Mouse (Mus musculus) cerebellum, adult 2 months (tissue): ENCODE results near the gene Cmss1. TPM values are rescaled to one million over a fixed set of nuclear protein-coding genes. Genes with fewer than 3 reads are reported as not detected.
A peak's percentile ranks its signal among the peaks of the same experiment; 100 is the strongest.

Source experiments
- DNase-seq, 2 experiments: peaks; one replicate each; pipeline ENCODE4 v3.0.0; 2021
- H3K27ac ChIP-seq: fragments of 200-500 bp; 2 replicates; pipeline ENCODE4 v1.5.1; 2012; ENCODE audit warnings: low read length, control low read depth, inconsistent platforms; ENCODE audit not compliant: insufficient read depth
- H3K27me3 ChIP-seq: fragments of 200-500 bp; 2 replicates; pipeline ENCODE4 v1.6.1; 2012; ENCODE audit warnings: inconsistent platforms, mild to moderate bottlenecking, low read length, moderate library complexity; ENCODE audit not compliant: control insufficient read depth, insufficient read depth
- H3K4me1 ChIP-seq: fragments of 200-500 bp; 2 replicates; pipeline ENCODE4 v1.6.1; 2011; ENCODE audit warnings: low read length; ENCODE audit not compliant: control insufficient read depth, insufficient read depth
- H3K4me3 ChIP-seq: fragments of 200-500 bp; replicated peaks from 2 replicates; pipeline ENCODE3; 2011; ENCODE audit warnings: mild to moderate bottlenecking, low read depth, low read length, control low read depth; ENCODE audit not compliant: insufficient read depth
- CTCF ChIP-seq: fragments of 200-500 bp; IDR thresholded peaks from 2 replicates; pipeline ENCODE4 v1.5.1; 2011; ENCODE audit warnings: low read depth, mild to moderate bottlenecking, control low read depth, low read length, moderate library complexity, borderline replicate concordance; ENCODE audit not compliant: insufficient read depth
- POLR2A ChIP-seq: fragments of 200-500 bp; IDR thresholded peaks from 2 replicates; pipeline ENCODE4 v1.6.1; 2011; ENCODE audit warnings: low read length, control low read depth, borderline replicate concordance; ENCODE audit not compliant: insufficient read depth
- WGBS: fragments of 180-500 bp; shearing (Covaris S2); methylation state at CpG from one replicate; pipeline ENCODE4 v1.1.7; 2018; 5-methylcytosine and 5-hydroxymethylcytosine counted together
- polyA plus RNA-seq: library from polyadenylated mRNA; depleted of rRNA; stranded (reverse); fragments of >200 nt; gene quantifications from 2 replicates; pipeline ENCODE4 v1.2.3, GENCODE M21; 2012

The Cmss1 gene
- polyA plus RNA-seq, 1 experiment: 9.3 TPM

GRCm38 (mm10) chr16:57554886-57555400 is 51.7 kb downstream of the Cmss1 start:
- no peak for DNase-seq
- Histone ChIP-seq H3K27ac (no peak overlapping the region), H3K4me3 (no peak overlapping the region), H3K4me1 (no peaks in the 10 kb centered on the region), H3K27me3 (no peaks in the 10 kb centered on the region)
- TF ChIP-seq POLR2A: no peak
- no peak for TF ChIP-seq CTCF
- 87% methylated on average over 6 of the region's 6 CpGs for WGBS

- Histone ChIP-seq H3K27ac (no peak overlapping the region), H3K4me3 (no peak overlapping the region), H3K4me1 (no peaks in the 10 kb centered on the region), H3K27me3 (peaks cover 1% of the 10 kb centered on the region; the same call in 1 of the 2 replicates)
- no peak for DNase-seq
- no peak for TF ChIP-seq POLR2A
- TF ChIP-seq CTCF: no peak
Observed at GRCm38 (mm10) chr16:57553235-57553634, 53.4 kb downstream of the Cmss1 start.

- H3K4me1 ChIP-seq: no peaks in the 10 kb centered on the region
- no peak for DNase-seq
- no peak overlapping the region for H3K4me3 ChIP-seq
- 36% methylated on average over 5 of the region's 5 CpGs for WGBS
- peaks cover 1% of the 10 kb centered on the region; the same call in 1 of the 2 replicates for H3K27me3 ChIP-seq
- H3K27ac ChIP-seq: no peak overlapping the region
- TF ChIP-seq POLR2A (no peak), CTCF (no peak)
Observed at GRCm38 (mm10) chr16:57552709-57553108, 54.0 kb downstream of the Cmss1 start.

GRCm38 (mm10) chr16:57551617-57552016 is 55.0 kb downstream of the Cmss1 start:
- no peak for TF ChIP-seq POLR2A
- TF ChIP-seq CTCF: no peak
- Histone ChIP-seq H3K27ac (no peak overlapping the region), H3K4me3 (no peak overlapping the region), H3K27me3 (peaks cover 1% of the 10 kb centered on the region; the same call in 1 of the 2 replicates), H3K4me1 (no peaks in the 10 kb centered on the region)
- 85% methylated on average over 2 of the region's 2 CpGs for WGBS
- DNase-seq: no peak

GRCm38 (mm10) chr16:57550817-57551216 is 55.8 kb downstream of the Cmss1 start:
- no peak for DNase-seq
- 96% methylated on average over 2 of the region's 2 CpGs for WGBS
- no peaks in the 10 kb centered on the region for H3K4me1 ChIP-seq
- no peak overlapping the region for H3K4me3 ChIP-seq
- no peak overlapping the region for H3K27ac ChIP-seq
- TF ChIP-seq POLR2A: no peak
- TF ChIP-seq CTCF: no peak
- peaks cover 1% of the 10 kb centered on the region; the same call in 1 of the 2 replicates for H3K27me3 ChIP-seq

- H3K27me3 ChIP-seq: peaks cover 1% of the 10 kb centered on the region; the same call in 1 of the 2 replicates
- no peak overlapping the region for H3K27ac ChIP-seq
- no peak for DNase-seq
- no peaks in the 10 kb centered on the region for H3K4me1 ChIP-seq
- 82% methylated on average over 3 of the region's 3 CpGs for WGBS
- no peak for TF ChIP-seq POLR2A
- TF ChIP-seq CTCF: no peak
- no peak overlapping the region for H3K4me3 ChIP-seq
Observed at GRCm38 (mm10) chr16:57550088-57550487, 56.6 kb downstream of the Cmss1 start.

GRCm38 (mm10) chr16:57549061-57550037 is 57.3 kb downstream of the Cmss1 start:
- Histone ChIP-seq H3K27ac (no peak overlapping the region), H3K4me3 (peak overlapping the region; percentile 43), H3K4me1 (no peaks in the 10 kb centered on the region), H3K27me3 (peaks cover 1% of the 10 kb centered on the region; the same call in 1 of the 2 replicates)
- 4% methylated on average over 64 of the region's 64 CpGs for WGBS
- DNase-seq: peak; percentile 33 to 35
- TF ChIP-seq POLR2A (no peak), CTCF (no peak)

GRCm38 (mm10) chr16:57548608-57549007 is 58.1 kb downstream of the Cmss1 start:
- Histone ChIP-seq H3K4me1 (no peaks in the 10 kb centered on the region), H3K27me3 (peaks cover 1% of the 10 kb centered on the region; the same call in 1 of the 2 replicates), H3K4me3 (no peak overlapping the region), H3K27ac (no peak overlapping the region)
- DNase-seq: no peak
- TF ChIP-seq CTCF (no peak), POLR2A (no peak)
- WGBS: 86% methylated on average over 2 of the region's 2 CpGs

GRCm38 (mm10) chr16:57546355-57546754 is 60.3 kb downstream of the Cmss1 start:
- TF ChIP-seq POLR2A (no peak), CTCF (no peak)
- Histone ChIP-seq H3K27ac (no peak overlapping the region), H3K4me1 (no peaks in the 10 kb centered on the region), H3K4me3 (no peak overlapping the region), H3K27me3 (peaks cover 1% of the 10 kb centered on the region; the same call in 1 of the 2 replicates)
- WGBS: 67% methylated on average over 1 of the region's 1 CpGs
- DNase-seq: no peak
